Mouse (Mus musculus): ENCODE measurements around the gene Pcna. TPM values are rescaled to one million over a fixed set of nuclear protein-coding genes. Genes with fewer than 3 reads are reported as not detected.
A peak's percentile ranks its signal among the peaks of the same experiment; 100 is the strongest.

Pcna gene
- 249 and 267 TPM in 2 replicates for total RNA-seq (2014; fragmentation: Nextera tagmentation)
- total RNA-seq (2017) = 520 and 531 TPM in 2 replicates
- 38.5 and 77.8 TPM in 2 replicates for polyA plus RNA-seq (2012)

GRCm38 (mm10) chr2:132252542-132253528 lies at the start of gene Pcna:
Gene Pcna, minus strand, starts transcription at chr2:132253314.
- Histone ChIP-seq H3K27me3 (ENCODE audit: insufficient read depth, low read length) (no peaks in the 10 kb centered on the region), H3K36me3 (replicated peaks) (peaks cover 41% of the 10 kb centered on the region), H3K9me3 (replicated peaks) (no peaks in the 10 kb centered on the region), H3K4me1 (ENCODE audit: insufficient read depth, low read depth, low read length) (peaks cover 32% of the 10 kb centered on the region), H3K4me3 (ENCODE audit: low read depth, low read length) (peak within 1 kb of the TSS; percentile 74)
- DNase-seq (ENCODE audit: low spot score) = peak; percentile 97
- TF ChIP-seq GATA1 (IDR thresholded peaks at IDR 0.05; ENCODE audit: borderline replicate concordance, low read length) = no peak
- peak; percentile 96 for TF ChIP-seq POLR2AphosphoS5 (IDR thresholded peaks at IDR 0.05; ENCODE audit: insufficient replicate concordance, low read depth, low read length)
- peak; percentile 94 for ATAC-seq (ENCODE audit: extremely low read depth, insufficient number of reproducible peaks, low FRiP score, poor library complexity, severe bottlenecking)

DNA sequence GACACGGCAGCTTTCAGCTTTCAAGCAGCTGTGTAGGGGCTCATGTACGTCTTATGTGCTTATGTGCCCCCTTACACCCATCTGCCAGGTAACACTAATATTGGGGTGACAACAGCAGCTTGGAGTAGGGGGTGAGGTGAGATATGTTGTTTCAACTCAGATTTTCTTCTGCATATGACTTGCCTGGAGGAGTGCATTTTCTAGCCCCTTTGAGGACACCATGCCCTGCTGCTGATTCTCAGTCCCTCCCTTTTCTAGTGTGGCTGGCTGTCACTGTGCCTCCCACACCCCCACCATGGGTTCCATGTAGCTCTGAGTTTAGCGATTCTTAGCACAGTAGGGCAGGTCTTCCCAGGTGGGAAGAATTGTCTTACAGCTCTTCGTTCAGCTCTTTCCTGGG lies 48.3 kb upstream of the Pcna start:
- H3K27me3 ChIP-seq (ENCODE audit: insufficient read depth, low read length) = no peaks in the 10 kb centered on the region
- no peak for DNase-seq (ENCODE audit: low spot score)
- 0 out of 2 replicates have a peak, but pooled peaks cover 3% of the 10 kb centered on the region for H3K9me3 ChIP-seq (replicated peaks)
- no peak for TF ChIP-seq POLR2AphosphoS5 (IDR thresholded peaks at IDR 0.05; ENCODE audit: insufficient replicate concordance, low read depth, low read length)
- no peak for TF ChIP-seq GATA1 (IDR thresholded peaks at IDR 0.05; ENCODE audit: borderline replicate concordance, low read length)
- TF ChIP-seq GATA2 (IDR thresholded peaks at IDR 0.05; ENCODE audit: borderline replicate concordance, low read depth, low read length) = no peak
- no peak for TF ChIP-seq TAL1 (conservative IDR thresholded peaks at IDR 0.05; ENCODE audit: low read depth, low read length)
- no peak for TF ChIP-seq CTCF (IDR thresholded peaks at IDR 0.05; ENCODE audit: low read depth, low read length)
- H3K4me3 ChIP-seq (ENCODE audit: low read depth, low read length) = no peak overlapping the region
- no peak for ATAC-seq (ENCODE audit: extremely low read depth, insufficient number of reproducible peaks, low FRiP score, poor library complexity, severe bottlenecking)
- H3K36me3 ChIP-seq (replicated peaks) = peaks cover 96% of the 10 kb centered on the region
- peaks cover 16% of the 10 kb centered on the region for H3K4me1 ChIP-seq (ENCODE audit: insufficient read depth, low read depth, low read length)

- ATAC-seq (ENCODE audit: extremely low read depth, insufficient number of reproducible peaks, low FRiP score, poor library complexity, severe bottlenecking) = no peak
- no peaks in the 10 kb centered on the region for H3K27me3 ChIP-seq (ENCODE audit: insufficient read depth, low read length)
- peaks cover 97% of the 10 kb centered on the region for H3K36me3 ChIP-seq (replicated peaks)
These were observed 45.1 kb upstream of the Pcna start for GRCm38 (mm10) chr2:132298250-132298649.

DNA sequence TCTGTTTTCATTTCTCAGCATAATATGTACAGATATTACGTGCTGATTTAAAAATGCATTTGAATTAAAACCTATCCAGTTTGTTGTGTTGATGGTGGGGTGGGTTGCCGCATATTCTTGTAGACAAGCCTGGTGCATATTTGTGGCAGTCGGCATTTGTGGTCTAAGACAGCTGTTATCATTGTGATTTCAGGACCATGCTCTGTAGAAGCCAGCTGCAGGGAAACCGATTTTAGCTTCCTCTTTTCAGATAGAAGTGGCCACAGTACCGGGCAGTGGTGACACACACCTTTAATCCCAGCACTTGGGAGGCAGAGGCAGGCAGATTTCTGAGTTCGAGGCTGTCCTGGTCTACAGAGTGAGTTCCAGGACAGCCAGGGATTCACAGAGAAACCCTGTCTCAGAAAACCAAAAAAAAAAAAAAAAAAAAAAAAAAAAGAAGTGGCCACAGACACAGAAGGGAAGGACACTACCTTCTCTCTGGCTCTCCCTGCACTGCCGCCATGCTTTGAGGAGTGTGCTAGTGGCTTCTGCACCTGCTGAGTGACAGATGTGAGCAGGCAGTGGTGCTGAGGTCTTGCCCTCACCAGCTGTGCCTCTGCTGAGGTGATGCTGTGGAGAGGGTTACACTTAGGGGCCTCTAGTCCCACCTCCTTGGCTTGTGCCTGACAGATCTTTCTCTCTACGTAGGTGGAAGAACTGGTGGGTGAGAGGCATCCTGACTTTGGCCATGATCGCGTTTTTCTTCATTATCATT lies 40.8 kb upstream of the Pcna start:
- TF ChIP-seq POLR2AphosphoS5 (IDR thresholded peaks at IDR 0.05; ENCODE audit: insufficient replicate concordance, low read depth, low read length) = no peak
- TF ChIP-seq TAL1 (conservative IDR thresholded peaks at IDR 0.05; ENCODE audit: low read depth, low read length) = no peak
- no peak for TF ChIP-seq GATA1 (IDR thresholded peaks at IDR 0.05; ENCODE audit: borderline replicate concordance, low read length)
- no peak for TF ChIP-seq GATA2 (IDR thresholded peaks at IDR 0.05; ENCODE audit: borderline replicate concordance, low read depth, low read length)
- TF ChIP-seq CTCF (IDR thresholded peaks at IDR 0.05; ENCODE audit: low read depth, low read length) = no peak
- no peaks in the 10 kb centered on the region for H3K9me3 ChIP-seq (replicated peaks)
- no peak overlapping the region for H3K4me3 ChIP-seq (ENCODE audit: low read depth, low read length)
- DNase-seq (ENCODE audit: low spot score) (no peak), ATAC-seq (ENCODE audit: extremely low read depth, insufficient number of reproducible peaks, low FRiP score, poor library complexity, severe bottlenecking) (peak; percentile 56)
- no peaks in the 10 kb centered on the region for H3K27me3 ChIP-seq (ENCODE audit: insufficient read depth, low read length)
- peaks cover 81% of the 10 kb centered on the region for H3K36me3 ChIP-seq (replicated peaks)
- peaks cover 35% of the 10 kb centered on the region for H3K4me1 ChIP-seq (ENCODE audit: insufficient read depth, low read depth, low read length)

More at GRCm38 (mm10) chr2:132298250-132298649, 45.1 kb upstream of the Pcna start:
- H3K9me3 ChIP-seq (replicated peaks) = 0 out of 2 replicates have a peak, but pooled peaks cover 3% of the 10 kb centered on the region
- no peak overlapping the region for H3K4me3 ChIP-seq (ENCODE audit: low read depth, low read length)
- no peak for DNase-seq (ENCODE audit: low spot score)
- H3K4me1 ChIP-seq (ENCODE audit: insufficient read depth, low read depth, low read length) = peaks cover 8% of the 10 kb centered on the region
- TF ChIP-seq POLR2AphosphoS5 (IDR thresholded peaks at IDR 0.05; ENCODE audit: insufficient replicate concordance, low read depth, low read length) = no peak
- TF ChIP-seq CTCF (IDR thresholded peaks at IDR 0.05; ENCODE audit: low read depth, low read length) = no peak
- TF ChIP-seq GATA2 (IDR thresholded peaks at IDR 0.05; ENCODE audit: borderline replicate concordance, low read depth, low read length) = no peak
- TF ChIP-seq GATA1 (IDR thresholded peaks at IDR 0.05; ENCODE audit: borderline replicate concordance, low read length) = no peak
- no peak for TF ChIP-seq TAL1 (conservative IDR thresholded peaks at IDR 0.05; ENCODE audit: low read depth, low read length)

- ATAC-seq (ENCODE audit: extremely low read depth, insufficient number of reproducible peaks, low FRiP score, poor library complexity, severe bottlenecking) (no peak), DNase-seq (ENCODE audit: low spot score) (no peak)
- Histone ChIP-seq H3K27me3 (ENCODE audit: insufficient read depth, low read length) (no peaks in the 10 kb centered on the region), H3K36me3 (replicated peaks) (peaks cover 64% of the 10 kb centered on the region), H3K9me3 (replicated peaks) (no peaks in the 10 kb centered on the region), H3K4me3 (ENCODE audit: low read depth, low read length) (no peak overlapping the region), H3K4me1 (ENCODE audit: insufficient read depth, low read depth, low read length) (peaks cover 35% of the 10 kb centered on the region)
- no peak for TF ChIP-seq CTCF (IDR thresholded peaks at IDR 0.05; ENCODE audit: low read depth, low read length)
- TF ChIP-seq GATA2 (IDR thresholded peaks at IDR 0.05; ENCODE audit: borderline replicate concordance, low read depth, low read length) = no peak
- TF ChIP-seq POLR2AphosphoS5 (IDR thresholded peaks at IDR 0.05; ENCODE audit: insufficient replicate concordance, low read depth, low read length) = no peak
- TF ChIP-seq GATA1 (IDR thresholded peaks at IDR 0.05; ENCODE audit: borderline replicate concordance, low read length) = no peak
These were observed 39.0 kb upstream of the Pcna start for GRCm38 (mm10) chr2:132292083-132292482.

GRCm38 (mm10) chr2:132291265-132291664 lies 38.2 kb upstream of the Pcna start:
- H3K9me3 ChIP-seq (replicated peaks) = 0 out of 2 replicates have a peak, but pooled peaks cover 2% of the 10 kb centered on the region
- TF ChIP-seq GATA1 (IDR thresholded peaks at IDR 0.05; ENCODE audit: borderline replicate concordance, low read length) (no peak), GATA2 (IDR thresholded peaks at IDR 0.05; ENCODE audit: borderline replicate concordance, low read depth, low read length) (no peak), POLR2AphosphoS5 (IDR thresholded peaks at IDR 0.05; ENCODE audit: insufficient replicate concordance, low read depth, low read length) (no peak), CTCF (IDR thresholded peaks at IDR 0.05; ENCODE audit: low read depth, low read length) (no peak), TAL1 (conservative IDR thresholded peaks at IDR 0.05; ENCODE audit: low read depth, low read length) (no peak)
- peaks cover 58% of the 10 kb centered on the region for H3K36me3 ChIP-seq (replicated peaks)
- H3K4me1 ChIP-seq (ENCODE audit: insufficient read depth, low read depth, low read length) = peaks cover 35% of the 10 kb centered on the region
- no peak overlapping the region for H3K4me3 ChIP-seq (ENCODE audit: low read depth, low read length)
- H3K27me3 ChIP-seq (ENCODE audit: insufficient read depth, low read length) = no peaks in the 10 kb centered on the region
- ATAC-seq (ENCODE audit: extremely low read depth, insufficient number of reproducible peaks, low FRiP score, poor library complexity, severe bottlenecking) = no peak
- no peak for DNase-seq (ENCODE audit: low spot score)

All from G1E (cell line).